Mouse (Mus musculus): Measurements from ENCODE around the gene Actl6a.
"Not testable (repeated sequence)": the region's sequence is repeated elsewhere in the genome, so short reads cannot be mapped to it uniquely, and the experiment has no call there.

Actl6a gene

DNA sequence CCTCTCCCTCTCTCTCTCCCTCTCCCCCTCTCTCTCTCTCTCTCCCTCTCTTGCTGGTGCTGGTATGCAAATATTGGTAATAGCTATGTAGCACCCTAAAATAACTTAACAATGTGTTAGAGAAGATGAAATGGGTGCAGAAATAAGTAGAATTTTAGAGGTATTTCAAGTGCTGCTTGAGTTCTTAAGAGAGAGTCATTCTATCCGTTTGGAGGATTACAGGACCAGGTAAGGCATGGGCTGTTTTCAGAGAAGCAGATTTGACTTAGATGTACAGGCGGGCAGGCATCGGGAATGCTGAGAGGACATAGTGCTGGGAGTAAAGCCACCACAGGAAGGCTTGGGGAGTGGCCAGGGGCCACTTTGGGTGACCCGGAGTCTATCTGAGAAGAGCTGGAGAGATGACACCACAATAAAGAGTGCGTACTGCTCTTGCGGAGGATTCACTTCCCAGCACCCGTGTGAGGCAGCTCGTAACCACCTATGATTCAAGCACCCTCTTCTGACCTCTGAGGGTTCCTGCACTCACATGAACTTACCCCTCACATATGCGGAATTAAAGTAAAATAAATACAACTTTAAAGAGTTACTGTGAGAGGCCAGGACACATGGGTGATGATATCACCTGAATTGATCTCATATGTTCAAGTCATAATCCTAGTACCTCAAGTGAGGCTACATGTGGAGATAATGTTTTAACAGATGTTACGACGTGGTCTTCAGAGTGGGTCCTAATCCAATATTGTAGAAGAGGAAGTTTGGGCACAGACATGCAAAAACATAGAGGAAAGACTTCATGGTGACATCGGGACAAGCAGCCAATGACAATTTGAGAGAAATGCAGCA, 11.1 kb upstream of the Actl6a start:
- DNase-seq, result no peak

DNA sequence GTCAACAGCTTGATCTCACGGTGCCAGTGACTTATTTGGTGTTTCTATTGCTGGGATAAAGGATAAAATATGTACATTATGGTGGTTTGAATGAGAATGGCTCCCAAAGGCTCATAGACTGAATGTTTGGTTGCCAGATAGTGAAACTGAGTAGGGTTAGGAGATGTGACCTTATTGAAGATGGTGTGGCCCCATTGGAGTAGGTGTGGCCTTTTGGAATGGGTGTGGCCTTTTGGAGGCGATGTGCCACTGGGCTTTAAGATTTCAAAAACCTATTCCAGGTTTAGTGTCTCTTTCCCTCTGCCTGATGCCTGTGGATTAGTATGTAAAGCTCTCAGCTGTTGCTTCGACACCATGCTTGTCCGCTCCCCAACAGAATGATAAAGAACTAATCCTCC, 10.5 kb upstream of the Actl6a start:
- DNase-seq, result no peak

DNA sequence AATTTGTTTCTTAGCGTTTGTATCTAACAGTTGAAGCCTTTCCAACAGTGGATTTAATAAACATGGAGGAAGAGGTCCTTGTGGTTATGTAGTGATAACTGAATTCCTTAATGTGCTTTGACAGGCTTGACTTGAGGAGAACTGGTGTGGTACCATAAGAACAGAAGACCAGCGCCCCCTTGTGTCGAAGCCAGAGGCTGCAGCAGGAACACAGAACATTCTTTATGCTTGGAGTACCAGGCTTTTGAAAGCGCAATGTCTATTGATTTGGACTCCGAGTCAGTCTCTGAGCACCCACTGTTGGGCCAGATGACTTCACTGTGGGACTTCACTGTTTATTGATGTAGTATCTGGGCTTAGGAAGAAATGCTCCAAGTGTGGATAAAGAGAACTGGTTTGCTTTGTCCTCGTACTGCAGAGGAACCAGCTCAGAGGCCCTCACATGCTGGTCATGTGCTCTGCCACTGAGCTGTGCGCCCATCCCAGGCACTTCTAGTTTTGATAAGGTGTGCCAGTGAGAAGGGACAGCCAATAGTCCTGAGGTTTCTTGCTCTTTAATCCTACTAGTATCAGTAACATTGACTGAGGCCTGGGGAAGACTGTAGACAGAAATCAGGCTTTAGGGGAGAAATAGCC, 7.8 kb upstream of the Actl6a start:
- DNase-seq, result peak; percentile 97

DNA sequence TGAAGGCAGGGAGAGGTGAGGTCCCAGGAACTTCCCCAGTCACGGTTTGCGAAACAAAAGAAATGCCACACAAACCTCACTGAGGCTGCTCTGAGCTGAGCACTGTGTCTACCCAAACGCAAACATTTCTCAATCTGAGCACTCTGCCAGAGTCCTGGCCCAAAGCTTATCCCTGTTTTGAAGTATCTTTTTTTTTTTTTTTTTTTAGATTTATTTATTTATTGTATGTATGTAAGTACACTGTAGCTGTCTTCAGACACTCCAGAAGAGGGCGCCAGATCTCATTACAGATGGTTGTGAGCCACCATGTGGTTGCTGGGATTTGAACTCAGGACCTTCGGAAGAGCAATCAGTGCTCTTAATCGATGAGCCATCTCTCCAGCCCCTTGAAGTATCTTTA, 2.1 kb upstream of the Actl6a start:
- DNase-seq, result peak; percentile 23

DNA sequence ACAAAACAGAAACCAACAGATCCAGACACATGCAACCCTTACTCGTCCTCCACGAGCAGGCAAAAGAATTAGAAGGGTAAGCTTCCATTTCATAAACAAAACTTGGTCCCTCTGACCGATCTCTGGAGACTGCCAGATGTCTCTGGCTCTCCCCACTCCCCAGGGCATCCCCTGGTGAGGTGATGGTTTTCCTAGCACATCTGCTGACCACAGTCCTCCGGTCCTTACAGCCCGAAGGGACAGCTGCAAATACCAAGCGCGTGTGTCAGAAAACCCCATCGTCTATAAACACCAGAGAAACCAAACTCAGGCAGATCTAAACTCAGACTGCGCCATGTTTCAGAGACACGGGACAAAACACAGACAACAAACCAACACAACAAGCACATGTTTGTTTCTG, 1.5 kb upstream of the Actl6a start:
- DNase-seq, result peak; percentile 52

DNA sequence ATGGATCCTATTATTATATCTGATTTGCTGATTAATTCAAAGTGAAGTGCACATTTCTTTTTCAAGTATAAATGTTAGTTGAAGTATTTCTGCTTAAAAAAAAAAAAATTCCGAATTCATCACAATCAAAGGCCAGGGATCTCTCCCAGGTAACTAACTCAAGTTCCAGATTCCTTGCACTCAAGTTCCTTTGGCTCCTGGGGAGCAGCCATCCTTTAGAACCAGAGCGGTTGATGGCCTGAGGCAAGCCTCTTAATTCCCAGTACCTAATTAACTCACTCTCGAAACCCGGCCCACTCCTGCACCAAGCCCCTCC, 1.9 kb downstream of the Actl6a start:
- DNase-seq, result no peak

DNA sequence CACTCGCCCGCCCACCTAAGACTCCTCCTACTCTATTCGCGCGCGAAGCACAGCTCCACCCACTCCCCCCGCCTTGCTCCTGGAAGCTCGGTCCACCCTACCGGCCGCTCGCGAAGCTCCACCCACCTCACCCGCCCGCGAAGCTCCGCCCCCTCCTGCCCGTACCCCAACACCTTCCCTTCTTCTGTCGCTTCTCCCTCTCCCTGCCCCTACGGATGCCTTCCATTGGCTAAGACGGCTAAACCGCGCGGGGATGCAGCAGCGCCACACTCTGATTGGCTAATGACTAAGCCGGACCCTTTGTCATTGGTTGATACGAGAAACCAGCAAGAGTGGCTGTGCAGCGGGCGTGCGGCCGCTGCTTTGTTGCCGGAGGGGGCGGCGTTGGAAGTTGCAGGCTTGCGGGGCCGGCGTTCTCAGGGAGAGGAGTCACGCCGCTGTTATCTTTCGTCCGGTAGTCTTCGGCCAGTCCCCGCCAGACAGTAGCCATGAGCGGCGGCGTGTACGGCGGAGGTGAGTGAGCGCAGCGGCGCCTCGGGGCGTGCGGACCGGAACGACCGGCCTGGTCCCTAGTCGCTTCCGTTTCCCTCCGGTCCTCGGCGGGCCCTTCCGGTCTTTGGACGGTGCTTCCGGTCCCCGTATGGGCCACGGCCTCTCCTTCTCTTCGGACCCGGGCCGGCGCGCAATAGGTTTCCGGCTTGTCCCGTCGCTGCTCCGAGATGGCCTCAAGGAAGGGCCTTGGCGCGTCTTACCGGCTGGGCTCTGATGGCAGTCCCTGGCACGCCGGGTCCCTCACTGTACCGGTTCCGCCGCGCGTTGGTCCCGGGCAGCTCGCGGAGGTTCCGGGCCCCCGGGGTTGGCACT, 2.5 kb downstream of the Actl6a start:
- DNase-seq, result peak; percentile 100

DNA sequence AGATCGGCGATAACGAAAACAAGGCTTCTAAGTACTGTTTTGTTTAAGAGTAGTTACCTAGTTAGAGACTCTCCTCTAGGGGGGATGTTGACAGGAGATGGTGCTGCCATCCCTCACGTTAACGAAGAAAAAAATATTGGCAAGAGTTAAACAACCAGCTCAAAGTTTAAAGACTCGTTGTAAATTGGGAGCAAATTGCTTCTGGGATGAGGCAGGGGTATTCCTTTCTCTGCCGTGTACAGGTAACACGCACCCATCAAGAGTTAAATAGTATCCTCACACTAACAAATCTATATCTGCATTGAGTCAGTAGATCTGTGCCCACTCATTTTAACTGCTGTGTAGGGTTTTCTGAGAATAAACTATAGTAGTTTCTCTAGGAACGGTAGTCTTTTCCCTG, 3.3 kb downstream of the Actl6a start:
- DNase-seq, result no peak

DNA sequence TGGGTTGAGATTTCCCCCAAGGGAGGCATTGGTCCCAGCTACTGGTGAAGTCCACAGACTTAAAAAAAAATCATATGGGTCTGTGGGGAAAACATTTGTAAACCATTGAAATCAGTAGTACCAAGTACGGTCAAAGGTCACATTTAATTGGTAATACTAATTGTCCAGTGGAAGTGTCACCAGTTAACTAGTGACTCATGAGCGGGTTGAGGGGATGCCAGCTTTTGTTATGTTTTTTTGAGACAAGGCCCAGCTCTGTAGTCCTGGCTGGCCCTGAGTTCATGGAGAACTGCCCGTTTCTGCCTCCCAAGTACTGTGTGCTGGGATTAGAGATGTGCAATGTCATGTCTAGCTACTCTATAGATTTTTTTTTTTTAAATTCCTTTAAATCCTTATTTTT, 7.6 kb downstream of the Actl6a start:
- DNase-seq, result peak; percentile 27

DNA sequence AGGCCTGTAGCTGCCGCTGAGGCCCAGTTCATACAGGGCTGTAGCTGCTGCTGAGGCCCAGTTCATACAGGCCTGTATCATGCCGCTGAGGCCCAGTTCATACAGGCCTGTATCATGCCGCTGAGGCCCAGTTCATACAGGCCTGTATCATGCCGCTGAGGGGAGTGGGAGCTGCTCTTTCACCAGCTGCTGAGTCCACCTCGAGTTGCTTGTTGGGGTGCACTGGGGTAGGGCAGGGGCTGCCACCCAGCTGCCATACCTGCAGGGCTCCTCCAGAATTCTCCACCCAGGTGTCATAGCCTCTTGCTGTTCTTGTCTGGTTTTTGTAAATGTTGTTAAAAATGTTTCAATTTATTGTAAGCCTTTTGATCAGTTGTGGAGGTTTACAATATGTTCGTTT, 11.3 kb downstream of the Actl6a start:
- DNase-seq, result peak; percentile 76

DNA sequence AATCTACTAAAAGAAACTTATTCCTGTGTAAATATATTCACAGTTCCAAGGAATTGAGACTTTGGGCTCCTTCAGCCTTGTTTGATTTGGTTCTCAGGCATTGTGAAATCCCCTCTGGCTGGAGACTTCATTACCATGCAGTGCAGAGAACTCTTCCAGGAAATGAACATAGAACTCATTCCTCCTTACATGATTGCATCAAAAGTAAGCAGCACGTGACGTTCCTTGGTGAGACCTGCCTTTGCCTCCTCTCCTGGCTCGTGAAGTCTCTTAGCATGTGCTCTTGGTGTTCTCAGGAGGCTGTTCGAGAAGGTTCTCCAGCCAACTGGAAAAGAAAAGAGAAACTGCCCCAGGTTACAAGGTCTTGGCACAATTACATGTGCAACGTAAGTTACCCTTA, 12.2 kb downstream of the Actl6a start:
- peak; percentile 59 for DNase-seq

DNA sequence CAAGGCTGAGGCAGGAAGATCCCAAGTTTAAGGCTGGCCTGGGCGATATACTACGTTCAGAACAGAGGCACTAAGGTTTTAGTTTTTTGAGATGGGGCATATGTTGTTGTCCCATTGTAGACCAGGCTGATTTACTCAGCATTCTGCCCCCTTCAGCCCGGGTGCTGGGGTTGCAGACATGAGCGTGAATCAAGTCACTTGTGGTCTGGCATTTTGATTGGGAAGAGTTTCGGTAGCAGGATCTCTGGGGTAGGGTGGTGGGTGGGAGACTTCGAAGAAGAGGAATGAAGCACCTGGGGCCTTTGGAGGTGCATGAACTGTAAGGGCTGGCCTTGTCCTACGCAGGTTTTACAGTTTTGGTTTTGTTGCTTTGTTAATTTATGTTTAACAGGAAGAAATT, 18.1 kb downstream of the Actl6a start:
- peak; percentile 51 for DNase-seq

DNA sequence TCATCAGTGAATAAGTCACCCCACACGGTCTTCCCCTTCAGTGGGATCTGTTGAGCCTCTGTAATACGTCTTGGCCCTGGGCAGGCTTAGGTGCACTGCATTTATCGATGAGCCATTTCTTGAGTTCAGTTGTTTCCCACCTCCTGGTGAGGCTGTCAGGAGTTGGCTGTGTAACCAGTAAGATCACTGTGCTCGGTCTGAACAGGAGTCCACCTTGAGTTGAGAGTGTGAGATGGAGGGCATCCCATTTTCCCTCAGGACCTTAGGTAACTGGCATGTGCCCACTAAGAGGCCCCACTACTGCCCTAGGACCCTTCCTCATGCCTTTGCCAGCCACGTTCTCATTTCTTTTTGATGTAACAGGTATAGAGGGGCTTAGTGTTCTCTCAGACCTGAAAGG, 19.9 kb downstream of the Actl6a start:
- peak; percentile 66 for DNase-seq

DNA sequence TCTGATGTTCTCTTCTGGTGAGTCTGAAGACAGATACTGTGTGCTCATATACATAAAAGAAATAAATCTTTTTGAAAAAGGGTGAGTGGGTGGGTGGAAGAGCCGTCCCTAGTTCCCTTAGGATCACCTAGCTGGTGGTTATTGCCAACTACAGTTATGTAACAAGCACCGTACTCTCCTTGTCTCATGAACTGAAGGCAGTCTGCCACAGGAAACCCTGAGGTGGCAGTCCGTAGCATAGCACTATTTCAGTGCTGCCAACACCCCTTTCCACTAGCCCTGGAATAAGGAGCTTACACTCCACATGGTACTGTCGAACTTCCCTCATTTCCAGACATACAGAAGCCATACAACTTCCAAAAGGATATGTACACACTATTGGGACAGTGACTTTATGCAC, 21.8 kb downstream of the Actl6a start:
- peak; percentile 73 for DNase-seq

DNA sequence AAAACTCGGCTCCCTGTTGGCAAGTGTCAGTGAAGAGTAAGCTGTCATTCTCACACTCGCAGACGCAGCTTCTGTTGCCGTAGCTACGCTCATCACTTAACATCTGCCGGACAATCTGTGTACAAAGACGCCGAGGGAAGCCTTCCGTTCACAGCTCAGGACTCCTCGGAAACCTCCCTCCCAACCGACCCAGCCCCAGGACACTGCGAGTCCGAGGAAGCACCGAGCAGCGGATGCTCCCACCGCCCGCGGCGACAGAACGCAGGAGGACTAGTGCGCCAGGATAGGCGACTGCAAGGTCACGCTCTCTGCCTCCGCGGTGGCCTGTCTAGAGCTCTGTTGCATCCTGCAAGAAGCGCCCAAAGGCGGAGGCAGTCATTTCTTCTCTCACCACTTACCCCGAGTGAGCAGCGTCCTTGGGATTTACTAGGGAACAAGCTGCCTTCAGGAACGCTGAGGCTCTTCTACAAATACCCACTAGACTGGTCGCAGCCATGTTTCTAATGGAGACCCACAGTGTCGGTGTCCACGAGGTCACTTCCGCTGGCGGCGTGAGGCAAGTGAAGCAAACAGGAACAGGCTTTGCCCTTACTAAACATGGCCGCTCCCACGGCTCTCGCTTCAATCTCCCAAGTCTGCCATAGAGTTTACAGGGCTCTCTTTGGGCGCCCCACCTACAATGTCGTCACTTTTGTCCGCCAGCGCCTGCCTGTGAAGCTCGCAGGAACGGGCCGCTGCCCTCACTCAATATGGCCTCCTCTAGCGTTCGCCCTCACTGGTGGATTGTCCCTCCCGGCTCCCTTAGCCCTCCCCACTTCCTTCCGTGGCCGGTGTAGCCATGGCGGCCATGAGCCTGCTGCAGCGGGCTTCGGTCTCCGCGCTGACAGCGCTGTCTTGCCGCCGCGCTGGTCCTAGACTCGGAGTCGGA, 30.4 kb downstream of the Actl6a start, which contains the start of gene Ndufb5:
Gene Ndufb5, plus strand, starts transcription at position 747 of the 928 bp plus-strand sequence.
- DNase-seq, result peak; percentile 100

DNA sequence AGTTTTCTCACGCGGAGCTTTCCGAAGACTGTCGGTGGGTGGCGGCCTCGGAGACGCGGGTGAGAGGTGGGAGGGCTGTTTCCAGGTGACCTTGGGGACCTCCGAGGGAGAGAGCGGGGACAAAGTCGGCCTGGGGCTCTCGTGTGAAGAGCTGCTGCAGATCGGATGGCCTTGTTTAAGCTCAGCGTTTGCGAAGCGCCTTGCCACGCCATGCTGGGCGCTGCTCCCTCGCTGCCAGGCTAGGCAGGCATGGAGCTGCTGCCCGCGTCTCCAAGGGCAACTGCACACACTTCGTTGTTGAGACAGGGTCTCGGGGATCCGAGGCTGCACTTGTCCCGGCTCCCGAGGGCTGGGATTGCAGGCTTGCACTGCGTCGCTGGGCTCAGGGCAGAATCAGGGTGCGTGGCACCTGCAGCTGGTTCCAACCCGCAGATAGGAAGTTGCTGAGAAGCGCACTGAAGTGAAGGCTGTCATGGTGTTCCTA, 31.1 kb downstream of the Actl6a start, which contains the start of gene Mrpl47:
Gene Mrpl47, minus strand, starts transcription at position 434 of the 484 bp plus-strand sequence.
- DNase-seq, result no peak

DNA sequence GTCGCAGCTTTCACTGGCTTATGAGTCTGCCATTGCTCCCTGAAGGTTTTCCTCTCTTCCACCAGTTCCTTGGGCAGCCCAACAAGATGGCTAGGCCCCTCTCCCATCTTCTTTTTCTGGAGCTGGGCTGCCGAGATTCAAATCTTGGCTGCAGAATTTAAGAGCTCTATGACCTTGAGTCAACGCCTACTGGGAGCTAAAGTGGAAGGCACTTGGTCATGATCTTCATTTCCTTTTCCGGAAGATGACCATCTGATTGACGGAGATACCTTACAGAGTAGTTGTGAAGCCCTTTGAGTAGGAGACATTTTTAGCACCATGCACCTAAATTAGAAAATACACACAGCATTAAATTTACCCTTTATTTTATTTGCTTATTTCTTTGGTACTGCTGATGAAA, 32.5 kb downstream of the Actl6a start:
- peak; percentile 88 for DNase-seq

DNA sequence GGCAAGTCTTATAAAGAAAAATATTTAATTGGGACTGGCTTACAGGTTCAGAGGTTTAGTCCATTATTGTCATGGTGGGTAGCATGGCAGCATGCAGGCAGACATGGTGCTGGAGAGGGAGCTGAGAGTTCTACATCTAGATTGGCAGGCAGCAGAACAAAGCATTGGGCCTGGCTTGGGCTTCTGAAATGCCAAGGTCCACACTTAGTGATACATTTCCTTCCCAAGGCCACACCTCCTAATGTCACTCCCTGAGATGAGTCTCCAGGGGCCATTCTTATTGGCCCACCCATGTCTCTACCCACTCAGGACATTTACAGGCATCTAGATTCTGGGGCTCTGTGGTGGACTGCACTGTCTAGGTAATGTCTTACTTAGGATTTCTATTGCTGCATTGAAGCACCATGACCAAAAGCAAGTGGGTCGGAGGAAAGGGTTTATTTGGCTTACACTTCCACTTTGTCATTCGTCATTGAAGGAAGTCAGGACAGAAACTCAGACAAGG, 36.2 kb downstream of the Actl6a start:
- peak; percentile 77 for DNase-seq

DNA sequence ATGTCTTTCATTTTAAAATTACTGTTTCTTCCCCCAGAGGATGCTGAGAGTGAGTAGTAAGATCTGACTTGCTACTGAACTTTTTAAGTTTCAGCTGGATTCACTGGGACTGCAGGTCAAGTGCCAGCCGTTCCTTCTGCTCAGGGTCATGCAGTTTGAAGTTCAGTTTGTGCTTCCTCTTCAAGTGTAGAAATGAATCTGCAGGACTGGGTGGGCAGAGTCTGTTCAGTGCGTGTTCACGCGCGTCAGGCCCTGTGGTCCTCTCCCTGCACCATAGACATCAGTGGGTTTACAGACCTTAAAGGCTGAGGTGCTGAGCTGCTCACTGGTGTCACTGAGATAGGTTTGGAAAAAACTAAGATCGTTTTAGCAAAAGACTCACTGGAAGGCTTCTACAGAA, 38.9 kb downstream of the Actl6a start:
- DNase-seq, result peak; percentile 73

DNA sequence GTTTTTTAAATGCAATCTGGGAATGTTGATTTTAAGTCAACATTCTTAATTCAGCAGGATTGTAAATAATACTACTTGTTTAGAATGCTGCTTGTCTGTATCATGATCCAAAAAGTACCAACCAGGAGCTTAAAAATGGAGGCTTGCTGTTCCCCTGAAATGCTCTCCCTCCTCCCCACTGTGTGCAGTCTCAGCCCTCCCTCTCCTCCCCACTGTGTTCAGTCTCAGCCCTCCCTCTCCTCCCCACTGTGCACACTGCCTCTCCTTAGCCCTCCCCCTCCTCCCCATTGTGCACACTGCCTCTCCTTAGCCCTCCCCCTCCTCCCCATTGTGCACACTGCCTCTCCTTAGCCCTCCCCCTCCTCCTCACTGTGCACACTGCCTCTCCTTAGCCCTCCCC, 39.3 kb downstream of the Actl6a start:
- DNase-seq, result not testable (repeated sequence)

DNA sequence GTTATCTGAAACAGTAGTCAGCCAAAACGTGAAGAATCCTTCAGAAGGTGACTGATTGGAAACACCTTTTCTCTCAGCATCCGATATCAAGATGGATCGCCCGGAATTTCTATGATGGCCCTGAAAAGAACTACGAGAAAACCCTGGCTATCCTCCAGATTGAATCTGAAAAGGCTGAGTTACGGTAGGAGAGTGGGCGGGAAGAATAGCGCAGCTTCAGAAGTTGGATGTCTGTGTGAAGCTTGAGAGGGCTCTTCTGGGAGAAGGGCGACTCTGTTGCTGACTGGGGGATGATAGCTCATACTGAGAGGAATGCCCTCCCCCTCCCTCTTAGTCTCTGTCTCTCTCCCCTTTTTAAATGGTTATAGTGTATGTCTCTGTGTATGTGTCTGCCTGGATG, 42.3 kb downstream of the Actl6a start:
- DNase-seq, result no peak
